Mouse (Mus musculus): ENCODE results near the gene Gsg1. TPM values are rescaled to one million over a fixed set of nuclear protein-coding genes. Genes with fewer than 3 reads are reported as not detected.

The Gsg1 gene
- polyA plus RNA-seq, 1 experiment, result 1.4 TPM

DNA sequence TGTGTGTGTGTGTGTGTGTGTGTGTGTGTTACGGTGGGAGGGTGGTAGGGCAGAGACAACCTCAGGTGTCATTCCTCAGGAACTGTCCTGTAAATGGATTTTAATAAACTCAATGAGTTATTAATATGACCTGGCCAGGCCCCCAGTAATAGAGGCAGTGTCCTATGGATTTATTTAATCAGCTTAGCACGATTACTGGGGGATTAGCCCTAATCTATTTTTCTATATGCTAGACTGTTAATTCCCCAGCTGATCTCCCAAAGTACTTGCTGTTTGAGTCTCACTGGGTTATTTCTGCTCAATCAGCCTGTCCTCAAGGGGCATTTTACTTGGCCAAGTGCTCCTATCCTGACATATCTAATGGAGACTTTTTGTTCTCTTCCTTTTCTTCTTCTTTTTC, 41.5 kb downstream of the Gsg1 start:
- no peaks in the 10 kb centered on the region for H3K27me3 ChIP-seq (ENCODE audit: control insufficient read depth, insufficient read depth, low read length)
- H3K36me3 ChIP-seq (ENCODE audit: control insufficient read depth, insufficient read depth, low read length), result peaks cover 46% of the 10 kb centered on the region
- H3K4me3 ChIP-seq (ENCODE audit: low read depth, low read length), result no peak overlapping the region
- 69% methylated on average over 2 of the region's 2 CpGs for WGBS
- TF ChIP-seq CTCF (IDR thresholded peaks at IDR 0.05; ENCODE audit: extremely low read depth, insufficient read length, insufficient replicate concordance, low read depth, low read length) (no peak), POLR2A (IDR thresholded peaks at IDR 0.05; ENCODE audit: low read depth, low read length) (no peak)
- no peaks in the 10 kb centered on the region for H3K4me1 ChIP-seq (ENCODE audit: control insufficient read depth, insufficient read depth, insufficient read length, low read length)
- no peak overlapping the region for H3K27ac ChIP-seq (ENCODE audit: insufficient read depth, low read depth, low read length)

DNA sequence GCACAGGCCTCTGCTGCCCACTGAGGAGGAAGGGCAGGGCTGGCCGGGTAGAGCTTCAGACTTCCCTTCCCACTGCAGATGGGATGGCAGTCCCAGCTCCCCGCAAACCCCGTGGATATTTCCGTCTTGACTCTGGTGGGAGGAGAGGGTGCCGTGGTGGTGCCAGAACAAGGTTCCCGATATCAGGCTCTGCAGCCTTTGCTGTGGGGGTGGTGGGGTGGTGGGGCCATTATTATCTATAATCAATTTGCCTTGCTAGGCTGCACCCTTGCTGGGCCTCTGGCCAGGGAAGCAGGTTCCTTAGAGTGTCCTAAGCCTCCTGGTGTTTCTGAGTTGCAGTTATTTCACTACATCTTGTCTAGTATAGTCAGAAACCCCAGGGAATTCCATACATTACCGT, 43.0 kb downstream of the Gsg1 start:
- TF ChIP-seq CTCF (IDR thresholded peaks at IDR 0.05; ENCODE audit: extremely low read depth, insufficient read length, insufficient replicate concordance, low read depth, low read length) (no peak), POLR2A (IDR thresholded peaks at IDR 0.05; ENCODE audit: low read depth, low read length) (no peak)
- Histone ChIP-seq H3K4me3 (ENCODE audit: low read depth, low read length) (no peak overlapping the region), H3K4me1 (ENCODE audit: control insufficient read depth, insufficient read depth, insufficient read length, low read length) (no peaks in the 10 kb centered on the region), H3K27ac (ENCODE audit: insufficient read depth, low read depth, low read length) (no peak overlapping the region), H3K27me3 (ENCODE audit: control insufficient read depth, insufficient read depth, low read length) (no peaks in the 10 kb centered on the region), H3K36me3 (ENCODE audit: control insufficient read depth, insufficient read depth, low read length) (peaks cover 37% of the 10 kb centered on the region)
- WGBS, result 77% methylated on average over 7 of the region's 7 CpGs

DNA sequence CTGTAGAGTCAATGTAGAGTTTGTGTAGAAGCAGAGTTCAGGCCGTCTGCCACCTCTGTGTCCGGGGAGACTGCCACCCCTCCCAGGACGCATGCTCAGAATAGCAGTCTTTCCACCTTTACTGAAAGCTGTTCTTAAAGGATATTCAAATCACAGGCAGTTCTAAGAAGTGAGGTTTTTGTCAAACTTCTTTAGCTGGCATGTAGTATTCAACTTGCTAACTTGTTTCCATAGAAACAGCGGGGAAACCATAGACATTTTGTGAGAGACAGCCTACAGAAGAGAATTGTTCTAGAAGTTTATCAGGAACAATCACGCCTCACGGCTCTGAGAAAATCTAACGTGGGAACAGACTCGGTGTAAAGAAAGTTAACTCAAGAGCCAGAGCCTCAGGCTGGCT, 47.2 kb downstream of the Gsg1 start:
- WGBS, result 84% methylated on average over 8 of the region's 8 CpGs
- Histone ChIP-seq H3K36me3 (ENCODE audit: control insufficient read depth, insufficient read depth, low read length) (peaks cover 18% of the 10 kb centered on the region), H3K27ac (ENCODE audit: insufficient read depth, low read depth, low read length) (no peak overlapping the region), H3K27me3 (ENCODE audit: control insufficient read depth, insufficient read depth, low read length) (no peaks in the 10 kb centered on the region), H3K4me3 (ENCODE audit: low read depth, low read length) (no peak overlapping the region), H3K4me1 (ENCODE audit: control insufficient read depth, insufficient read depth, insufficient read length, low read length) (peaks cover 3% of the 10 kb centered on the region; the same call in 1 of the 2 replicates)
- TF ChIP-seq CTCF (IDR thresholded peaks at IDR 0.05; ENCODE audit: extremely low read depth, insufficient read length, insufficient replicate concordance, low read depth, low read length) (no peak), POLR2A (IDR thresholded peaks at IDR 0.05; ENCODE audit: low read depth, low read length) (no peak)

DNA sequence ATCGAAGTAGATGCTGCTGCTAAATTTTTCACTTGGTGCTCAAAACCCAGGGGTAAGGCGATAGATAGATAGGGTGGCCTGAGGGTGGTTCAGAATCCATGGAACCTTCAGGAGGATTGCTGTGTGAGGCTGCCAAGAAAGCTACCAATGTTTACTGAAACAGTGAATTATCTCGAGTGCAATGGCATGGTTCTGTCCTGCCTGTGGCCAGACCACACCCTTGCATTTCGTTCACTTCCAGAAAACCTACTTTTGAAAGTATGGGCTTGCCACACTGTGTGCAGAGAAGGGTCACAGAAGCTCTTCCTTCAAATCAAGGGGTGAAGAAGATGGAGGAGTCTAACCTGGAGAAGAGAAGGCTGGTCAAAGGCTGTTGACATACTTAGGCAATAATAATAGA, 48.3 kb downstream of the Gsg1 start:
- Histone ChIP-seq H3K27ac (ENCODE audit: insufficient read depth, low read depth, low read length) (no peak overlapping the region), H3K4me3 (ENCODE audit: low read depth, low read length) (no peak overlapping the region), H3K36me3 (ENCODE audit: control insufficient read depth, insufficient read depth, low read length) (peaks cover 11% of the 10 kb centered on the region), H3K27me3 (ENCODE audit: control insufficient read depth, insufficient read depth, low read length) (no peaks in the 10 kb centered on the region), H3K4me1 (ENCODE audit: control insufficient read depth, insufficient read depth, insufficient read length, low read length) (peaks cover 8% of the 10 kb centered on the region; the same call in 1 of the 2 replicates)
- TF ChIP-seq POLR2A (IDR thresholded peaks at IDR 0.05; ENCODE audit: low read depth, low read length), result no peak
- no peak for TF ChIP-seq CTCF (IDR thresholded peaks at IDR 0.05; ENCODE audit: extremely low read depth, insufficient read length, insufficient replicate concordance, low read depth, low read length)
- 36% methylated on average over 4 of the region's 4 CpGs for WGBS

DNA sequence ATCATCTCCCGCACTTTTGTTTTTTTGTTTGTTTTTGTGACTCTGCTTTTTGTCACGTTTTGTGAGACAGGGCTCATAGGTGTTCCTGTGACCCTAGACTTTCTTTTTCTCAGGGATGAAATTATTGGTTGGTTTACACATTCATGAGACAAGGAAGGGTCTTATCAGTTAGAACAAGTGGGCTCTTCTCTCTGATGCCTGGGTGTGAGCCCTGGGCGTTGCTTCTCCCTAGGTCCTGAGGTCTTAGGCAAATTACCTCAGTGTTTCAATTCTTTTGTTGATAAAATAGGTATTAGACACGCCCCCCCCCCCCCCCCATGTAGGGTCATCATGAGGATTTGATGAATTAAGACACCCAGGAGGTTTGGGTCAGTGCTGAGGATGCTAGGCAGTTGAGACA, 49.3 kb downstream of the Gsg1 start:
- TF ChIP-seq POLR2A (IDR thresholded peaks at IDR 0.05; ENCODE audit: low read depth, low read length) (no peak), CTCF (IDR thresholded peaks at IDR 0.05; ENCODE audit: extremely low read depth, insufficient read length, insufficient replicate concordance, low read depth, low read length) (no peak)
- 55% methylated on average over 4 of the region's 4 CpGs for WGBS
- Histone ChIP-seq H3K27ac (ENCODE audit: insufficient read depth, low read depth, low read length) (no peak overlapping the region), H3K36me3 (ENCODE audit: control insufficient read depth, insufficient read depth, low read length) (peaks cover 9% of the 10 kb centered on the region), H3K27me3 (ENCODE audit: control insufficient read depth, insufficient read depth, low read length) (no peaks in the 10 kb centered on the region), H3K4me1 (ENCODE audit: control insufficient read depth, insufficient read depth, insufficient read length, low read length) (peaks cover 10% of the 10 kb centered on the region; the same call in 1 of the 2 replicates), H3K4me3 (ENCODE audit: low read depth, low read length) (no peak overlapping the region)

DNA sequence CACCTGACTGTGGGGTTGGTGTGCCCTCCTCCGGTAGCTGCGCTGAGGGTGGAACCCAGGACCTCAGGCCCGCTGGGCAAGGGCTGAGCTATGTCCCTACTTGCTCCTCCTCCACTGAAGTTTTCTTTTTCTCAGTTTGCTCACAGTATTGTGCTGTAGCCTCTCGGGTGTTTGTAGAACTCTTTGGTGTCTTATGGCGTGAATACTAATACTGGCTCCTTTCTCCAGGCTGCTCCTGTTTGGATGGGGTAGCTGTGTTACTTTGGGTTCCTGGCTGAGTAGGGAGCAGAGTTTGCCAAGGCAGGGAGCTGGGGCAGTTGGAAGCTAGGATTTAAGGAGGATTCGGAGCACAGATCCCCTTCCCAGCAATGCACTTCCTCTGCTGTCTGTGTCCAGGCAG, 50.4 kb downstream of the Gsg1 start:
- no peak overlapping the region for H3K4me3 ChIP-seq (ENCODE audit: low read depth, low read length)
- 74% methylated on average over 6 of the region's 6 CpGs for WGBS
- no peak overlapping the region for H3K27ac ChIP-seq (ENCODE audit: insufficient read depth, low read depth, low read length)
- TF ChIP-seq POLR2A (IDR thresholded peaks at IDR 0.05; ENCODE audit: low read depth, low read length) (no peak), CTCF (IDR thresholded peaks at IDR 0.05; ENCODE audit: extremely low read depth, insufficient read length, insufficient replicate concordance, low read depth, low read length) (no peak)
- no peaks in the 10 kb centered on the region; the same call in 1 of the 2 replicates for H3K36me3 ChIP-seq (ENCODE audit: control insufficient read depth, insufficient read depth, low read length)
- H3K4me1 ChIP-seq (ENCODE audit: control insufficient read depth, insufficient read depth, insufficient read length, low read length), result peaks cover 10% of the 10 kb centered on the region; the same call in 1 of the 2 replicates
- H3K27me3 ChIP-seq (ENCODE audit: control insufficient read depth, insufficient read depth, low read length), result no peaks in the 10 kb centered on the region

DNA sequence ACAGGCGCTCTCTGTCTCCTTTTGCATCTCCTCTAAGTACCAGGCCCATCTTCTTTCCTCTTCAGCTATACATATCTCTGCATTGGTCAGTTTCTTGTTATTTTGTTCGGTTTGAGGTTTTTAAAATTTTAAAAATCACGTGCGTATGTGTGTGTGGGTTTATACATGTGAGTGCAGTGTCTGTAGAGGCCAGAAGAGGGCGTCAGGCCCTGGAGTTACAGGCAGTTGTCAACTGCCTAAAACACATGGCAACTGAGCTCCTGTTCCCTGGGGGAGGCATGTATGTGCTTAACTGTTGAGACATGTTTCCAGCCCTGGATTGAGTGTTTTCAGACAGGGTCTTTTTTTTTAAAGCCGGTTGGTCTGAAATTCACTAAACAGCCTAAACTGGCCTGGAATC, 51.5 kb downstream of the Gsg1 start:
- Histone ChIP-seq H3K27me3 (ENCODE audit: control insufficient read depth, insufficient read depth, low read length) (no peaks in the 10 kb centered on the region), H3K27ac (ENCODE audit: insufficient read depth, low read depth, low read length) (no peak overlapping the region), H3K4me1 (ENCODE audit: control insufficient read depth, insufficient read depth, insufficient read length, low read length) (peaks cover 11% of the 10 kb centered on the region), H3K4me3 (ENCODE audit: low read depth, low read length) (no peak overlapping the region), H3K36me3 (ENCODE audit: control insufficient read depth, insufficient read depth, low read length) (no peaks in the 10 kb centered on the region; the same call in 1 of the 2 replicates)
- 94% methylated on average over 6 of the region's 6 CpGs for WGBS
- TF ChIP-seq CTCF (IDR thresholded peaks at IDR 0.05; ENCODE audit: extremely low read depth, insufficient read length, insufficient replicate concordance, low read depth, low read length) (no peak), POLR2A (IDR thresholded peaks at IDR 0.05; ENCODE audit: low read depth, low read length) (no peak)
